In the genomic region with DNA sequence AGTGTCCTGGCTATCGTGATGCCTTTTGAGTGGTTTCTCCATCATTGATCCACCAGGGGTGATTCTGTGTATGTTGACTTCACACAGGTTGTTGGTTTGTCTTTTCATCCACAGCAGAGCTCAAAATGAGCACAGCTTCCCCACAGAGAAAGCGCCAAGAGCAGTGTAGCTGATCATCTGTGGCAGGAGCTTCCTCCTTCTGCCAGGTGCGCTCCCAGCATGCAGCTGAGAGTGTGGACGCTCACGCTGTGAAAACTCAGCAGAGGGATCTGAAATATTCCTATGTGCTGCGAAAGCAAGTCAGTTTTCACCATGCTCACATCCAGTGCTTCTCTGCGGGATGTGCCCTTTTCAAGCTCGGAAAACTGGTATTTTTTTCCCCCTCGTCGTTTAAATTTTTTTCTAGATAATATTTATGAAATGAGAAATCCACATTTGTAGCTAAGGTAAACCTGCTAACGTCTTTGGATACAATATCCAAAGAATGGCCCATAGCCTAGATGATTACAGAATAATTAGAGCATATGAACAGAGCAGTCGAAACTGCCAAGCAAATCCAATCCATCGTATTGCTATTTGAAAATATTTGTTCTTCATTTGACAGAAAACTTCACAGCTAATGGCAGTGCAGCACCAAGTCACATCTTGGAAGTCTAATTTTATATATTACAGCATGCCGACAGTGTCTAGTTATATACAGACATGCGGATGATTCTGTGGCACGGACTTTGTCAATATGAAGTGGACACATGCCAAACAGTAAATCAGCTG, we compare ENCODE assay signal across 14 mouse cellular contexts.
DNase-seq lines count a peak whose midpoint lies in the region; ATAC-seq and TF ChIP-seq lines count a peak whose summit lies in the region.
"Had no signal": no experiment of that assay in that cellular context is flagged by ENCODE, and none has a peak within 500 bp of the region (broad histone marks: within the 10 kb centered on the region; RNA-seq: fewer than 3 reads in every experiment).

No protein-coding gene starts in this region.

- no peaks in the 10 kb centered on the region for H3K4me1 ChIP-seq in forebrain, postnatal 0 days (ENCODE audit: insufficient read depth)
- H3K4me1 ChIP-seq in forebrain, embryonic 15.5 days = 0 out of 2 replicates have a peak, but pooled peaks cover 4% of the 10 kb centered on the region
- H3K4me1 ChIP-seq in midbrain, embryonic 16.5 days (ENCODE audit: control insufficient read depth, insufficient read depth, low read length) = no peaks in the 10 kb centered on the region
- H3K4me1 ChIP-seq in midbrain, embryonic 13.5 days (replicated peaks) = no peaks in the 10 kb centered on the region
- H3K4me1 ChIP-seq in intestine, postnatal 0 days (replicated peaks; ENCODE audit: control insufficient read depth, insufficient read depth, low read length) = no peaks in the 10 kb centered on the region
- H3K4me1 ChIP-seq: lung, embryonic 15.5 days had no signal

- no peaks in the 10 kb centered on the region for H3K9me3 ChIP-seq in forebrain, postnatal 0 days (ENCODE audit: low read length)
- no peaks in the 10 kb centered on the region for H3K9me3 ChIP-seq in forebrain, embryonic 15.5 days
- no peaks in the 10 kb centered on the region for H3K9me3 ChIP-seq in midbrain, embryonic 16.5 days (replicated peaks; ENCODE audit: control insufficient read depth, low read length, poor library complexity, severe bottlenecking)
- H3K9me3 ChIP-seq in midbrain, embryonic 13.5 days = no peaks in the 10 kb centered on the region
- no peaks in the 10 kb centered on the region for H3K9me3 ChIP-seq in intestine, postnatal 0 days (ENCODE audit: control insufficient read depth)
- H3K9me3 ChIP-seq: lung, embryonic 15.5 days had no signal

- DNase-seq in forebrain, postnatal 0 days = peak; percentile 21
- DNase-seq in cerebellum, adult 9-10 months = peak; percentile 98
- DNase-seq in layer of hippocampus, postnatal 25 days (ENCODE audit: extremely low spot score in 1 of 2, low spot score in 1 of 2) = peak; percentile 10 to 13
- DNase-seq: B cell, adult 2 months; heart, postnatal 14 days; kidney, adult 8-10 months; thymus, adult 2 months had no signal

- H3K27ac ChIP-seq in forebrain, postnatal 0 days (ENCODE audit: low read depth, low read length) = no peak overlapping the region
- H3K27ac ChIP-seq in forebrain, embryonic 15.5 days (replicated peaks) = no peak overlapping the region
- no peak overlapping the region for H3K27ac ChIP-seq in midbrain, embryonic 16.5 days (ENCODE audit: low read length)
- no peak overlapping the region for H3K27ac ChIP-seq in midbrain, embryonic 13.5 days
- no peak overlapping the region for H3K27ac ChIP-seq in intestine, postnatal 0 days (ENCODE audit: low read depth, low read length)
- H3K27ac ChIP-seq: lung, embryonic 15.5 days had no signal

- H3K4me3 ChIP-seq in forebrain, postnatal 0 days (ENCODE audit: low read depth, low read length) = no peak overlapping the region
- H3K4me3 ChIP-seq in forebrain, embryonic 15.5 days = no peak overlapping the region
- no peak overlapping the region for H3K4me3 ChIP-seq in midbrain, embryonic 16.5 days (ENCODE audit: low read depth, low read length)
- no peak overlapping the region for H3K4me3 ChIP-seq in midbrain, embryonic 13.5 days (replicated peaks)
- H3K4me3 ChIP-seq in intestine, postnatal 0 days (ENCODE audit: low read depth, low read length) = no peak overlapping the region
- H3K4me3 ChIP-seq: erythroblast, embryonic 14.5 days; lung, embryonic 15.5 days had no signal

- no peak for ATAC-seq in forebrain, postnatal 0 days
- ATAC-seq in forebrain, embryonic 15.5 days (replicated peaks) = no peak
- peak; percentile 56 for ATAC-seq in midbrain, embryonic 16.5 days
- ATAC-seq in midbrain, embryonic 13.5 days = no peak
- ATAC-seq in intestine, postnatal 0 days = no peak
- no peak for ATAC-seq in CD4-positive, CD25-positive, alpha-beta regulatory T cell, adult 4 months

- no peak overlapping the region for H3K9ac ChIP-seq in forebrain, postnatal 0 days
- H3K9ac ChIP-seq in forebrain, embryonic 15.5 days (replicated peaks) = no peak overlapping the region
- H3K9ac ChIP-seq in midbrain, embryonic 16.5 days (ENCODE audit: low read depth, low read length) = no peak overlapping the region
- no peak overlapping the region for H3K9ac ChIP-seq in midbrain, embryonic 13.5 days (replicated peaks)
- no peak overlapping the region for H3K9ac ChIP-seq in intestine, postnatal 0 days (ENCODE audit: low read depth, low read length)
- H3K9ac ChIP-seq: lung, embryonic 15.5 days had no signal

- H3K4me2 ChIP-seq in forebrain, postnatal 0 days (ENCODE audit: low read depth) = no peak overlapping the region
- no peak overlapping the region for H3K4me2 ChIP-seq in forebrain, embryonic 15.5 days (replicated peaks)
- no peak overlapping the region for H3K4me2 ChIP-seq in midbrain, embryonic 16.5 days (ENCODE audit: low read length)
- H3K4me2 ChIP-seq in midbrain, embryonic 13.5 days (replicated peaks) = no peak overlapping the region
- no peak overlapping the region for H3K4me2 ChIP-seq in intestine, postnatal 0 days (replicated peaks; ENCODE audit: low read depth)
- H3K4me2 ChIP-seq: lung, embryonic 15.5 days had no signal

- H3K36me3 ChIP-seq in forebrain, postnatal 0 days (ENCODE audit: insufficient read depth) = no peaks in the 10 kb centered on the region
- no peaks in the 10 kb centered on the region for H3K36me3 ChIP-seq in forebrain, embryonic 15.5 days
- H3K36me3 ChIP-seq in midbrain, embryonic 16.5 days (ENCODE audit: control insufficient read depth, insufficient read depth, low read length) = no peaks in the 10 kb centered on the region
- no peaks in the 10 kb centered on the region for H3K36me3 ChIP-seq in midbrain, embryonic 13.5 days
- H3K36me3 ChIP-seq in intestine, postnatal 0 days (ENCODE audit: control insufficient read depth, insufficient read depth) = no peaks in the 10 kb centered on the region
- H3K36me3 ChIP-seq: lung, embryonic 15.5 days had no signal

- 62% methylated on average over 16 of the region's 16 CpGs for WGBS in forebrain, postnatal 0 days
- WGBS in forebrain, embryonic 15.5 days = 69% methylated on average over 16 of the region's 16 CpGs
- 71% methylated on average over 16 of the region's 16 CpGs for WGBS in midbrain, embryonic 16.5 days
- WGBS in midbrain, embryonic 13.5 days = 77% methylated on average over 16 of the region's 16 CpGs
- 67% methylated on average over 16 of the region's 16 CpGs for WGBS in intestine, postnatal 0 days

- TF ChIP-seq CTCF in forebrain, postnatal 0 days (IDR thresholded peaks at IDR 0.05; ENCODE audit: low read depth) = no peak
- no peak for TF ChIP-seq CTCF in intestine, postnatal 0 days (IDR thresholded peaks at IDR 0.05; ENCODE audit: low read depth)

- no peaks in the 10 kb centered on the region for H3K27me3 ChIP-seq in forebrain, postnatal 0 days (ENCODE audit: insufficient read depth, low read length)
- no peaks in the 10 kb centered on the region for H3K27me3 ChIP-seq in forebrain, embryonic 15.5 days
- H3K27me3 ChIP-seq in midbrain, embryonic 16.5 days (ENCODE audit: control insufficient read depth, insufficient read depth, low read depth, low read length) = no peaks in the 10 kb centered on the region
- H3K27me3 ChIP-seq in midbrain, embryonic 13.5 days = no peaks in the 10 kb centered on the region
- H3K27me3 ChIP-seq in intestine, postnatal 0 days (replicated peaks; ENCODE audit: control insufficient read depth, insufficient read depth, low read length) = no peaks in the 10 kb centered on the region
- H3K27me3 ChIP-seq: lung, embryonic 15.5 days had no signal

Comparison
In these comparisons a context has a peak if more than half of its experiments do, and no peak if none do; other contexts are left out.
1. DNase-seq: peak in every context shown above with its lines; median percentile 98 in cerebellum, adult 9-10 months; 21 in forebrain, postnatal 0 days; 12 in layer of hippocampus, postnatal 25 days.